Mouse (Mus musculus) hindbrain, embryonic 16.5 days (tissue): ENCODE measurements at regions not wholly inside any gene's neighbourhood (a gene's known extent, or its start where the extent isn't known, plus 50 kb on each side); places are given as distances from the start of the nearest gene placed in this dataset.

ENCODE experiments used
- ATAC-seq: fragments of 200-750 bp; cut with Nextera tagmentation; 2 replicates; pipeline ENCODE4 v1.8.0; 2017; ENCODE audit warnings: moderate TSS enrichment, moderate library complexity
- H3K27ac ChIP-seq: fragments of 300-500 bp; sonication (generic); 2 replicates; pipeline ENCODE4 v1.5.1; 2014; ENCODE audit warnings: low read depth, mild to moderate bottlenecking, control low read depth, low read length, moderate library complexity
- H3K27me3 ChIP-seq: fragments of 300-500 bp; sonication (generic); replicated peaks from 2 replicates; pipeline ENCODE4 v1.6.1; 2014; ENCODE audit warnings: low read length; ENCODE audit not compliant: control insufficient read depth, insufficient read depth
- H3K36me3 ChIP-seq: fragments of 300-500 bp; sonication (generic); 2 replicates; pipeline ENCODE4 v1.6.1; 2014; ENCODE audit warnings: mild to moderate bottlenecking, low read length, moderate library complexity, mixed read lengths; ENCODE audit not compliant: control insufficient read depth, insufficient read depth
- H3K4me1 ChIP-seq: fragments of 300-500 bp; sonication (generic); 2 replicates; pipeline ENCODE4 v1.6.1; 2014; ENCODE audit warnings: low read depth, low read length; ENCODE audit not compliant: control insufficient read depth, insufficient read depth
- H3K4me2 ChIP-seq: fragments of 300-500 bp; sonication (generic); 2 replicates; pipeline ENCODE4 v1.6.1; 2014; ENCODE audit warnings: mild to moderate bottlenecking, low read length, control low read depth, moderate library complexity
- H3K4me3 ChIP-seq: fragments of 300-500 bp; sonication (generic); 2 replicates; pipeline ENCODE4 v1.5.1; 2014; ENCODE audit warnings: mild to moderate bottlenecking, low read length, control low read depth, moderate library complexity
- H3K9ac ChIP-seq: fragments of 300-500 bp; sonication (generic); 2 replicates; pipeline ENCODE4 v1.6.1; 2014; ENCODE audit warnings: low read depth, mild to moderate bottlenecking, control low read depth, low read length, moderate library complexity
- H3K9me3 ChIP-seq: fragments of 300-500 bp; sonication (generic); 2 replicates; pipeline ENCODE4 v1.6.1; 2014; ENCODE audit warnings: mild to moderate bottlenecking, low read length, moderate library complexity; ENCODE audit not compliant: control insufficient read depth
- WGBS: fragments of 180-500 bp; shearing (Covaris S2); extraction: QIAGEN DNeasy Blood & Tissue Kit; methylation state at CpG from one replicate; pipeline ENCODE4 v1.1.7; 2014; 5-methylcytosine and 5-hydroxymethylcytosine counted together

DNA sequence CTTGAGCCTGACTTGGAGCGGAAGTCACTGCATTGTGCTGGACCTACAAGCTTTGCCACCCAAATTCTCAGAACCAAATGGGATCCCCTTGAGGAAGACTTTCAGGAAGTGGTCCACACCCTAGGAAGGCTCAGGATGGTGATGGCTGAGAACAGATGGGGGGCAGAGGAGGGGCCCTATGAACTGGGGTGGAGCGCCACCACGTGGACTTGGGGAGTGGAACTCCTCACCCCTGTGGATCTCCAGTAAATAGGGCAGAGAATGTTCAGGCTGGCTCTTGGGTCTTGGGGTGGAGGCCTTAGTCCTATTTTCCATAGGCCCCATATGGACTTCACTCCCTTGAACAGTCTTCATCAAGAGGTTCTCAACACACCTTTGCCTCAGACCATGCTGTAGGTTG is 260.6 kb downstream of the Dysf start:
- Histone ChIP-seq H3K9ac (no peak overlapping the region), H3K4me1 (peaks cover 9% of the 10 kb centered on the region), H3K4me2 (no peak overlapping the region), H3K27me3 (no peaks in the 10 kb centered on the region), H3K36me3 (no peaks in the 10 kb centered on the region), H3K27ac (no peak overlapping the region), H3K9me3 (no peaks in the 10 kb centered on the region), H3K4me3 (no peak overlapping the region)
- WGBS, result 68% methylated on average over 3 of the region's 3 CpGs
- ATAC-seq, result no peak

DNA sequence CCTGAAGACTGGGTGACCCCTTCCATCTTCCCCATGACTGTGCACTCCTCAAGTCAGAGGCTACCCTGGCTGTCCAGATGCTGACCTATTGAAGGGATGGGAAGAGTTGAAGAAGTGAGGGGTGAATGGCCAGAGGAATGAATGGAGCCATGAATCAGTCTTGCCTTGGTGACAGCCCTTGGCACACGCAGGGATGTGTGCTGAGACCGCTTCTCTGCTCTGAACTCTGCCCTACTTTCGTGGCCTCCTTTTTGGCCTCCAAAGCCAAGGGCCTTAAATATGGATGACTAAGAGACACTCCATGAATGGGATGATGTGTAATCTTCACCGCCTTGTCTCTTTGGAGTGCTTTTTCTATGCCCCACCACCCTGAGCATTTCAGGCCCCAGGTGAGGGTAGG is 259.7 kb downstream of the Dysf start:
- no peak overlapping the region for H3K9ac ChIP-seq
- no peak overlapping the region for H3K27ac ChIP-seq
- WGBS, result 98% methylated on average over 4 of the region's 4 CpGs
- H3K27me3 ChIP-seq, result no peaks in the 10 kb centered on the region
- ATAC-seq, result no peak
- peaks cover 8% of the 10 kb centered on the region for H3K4me1 ChIP-seq
- no peak overlapping the region for H3K4me2 ChIP-seq
- no peaks in the 10 kb centered on the region for H3K36me3 ChIP-seq
- H3K4me3 ChIP-seq, result no peak overlapping the region
- no peaks in the 10 kb centered on the region for H3K9me3 ChIP-seq

DNA sequence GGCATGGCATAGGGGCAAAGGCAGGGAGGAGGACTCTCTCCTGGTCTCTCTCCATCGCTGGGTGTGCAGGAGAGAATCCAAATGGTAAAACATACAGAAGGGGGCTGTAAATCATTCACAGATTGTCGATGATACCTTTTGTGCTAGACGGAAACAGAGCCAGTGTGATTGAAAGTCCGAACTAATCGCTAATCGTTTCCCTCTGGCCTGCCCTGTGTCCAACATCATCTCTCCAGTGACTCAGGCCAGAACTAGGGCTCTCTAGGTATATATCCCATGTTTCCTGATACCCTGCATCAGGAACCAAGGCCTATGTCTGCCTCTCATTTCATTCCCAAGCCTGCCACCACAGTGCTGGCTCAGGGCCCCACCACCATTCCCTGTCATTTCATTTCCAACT is 259.1 kb downstream of the Dysf start:
- 82% methylated on average over 6 of the region's 6 CpGs for WGBS
- Histone ChIP-seq H3K4me2 (no peak overlapping the region), H3K4me3 (no peak overlapping the region), H3K27me3 (no peaks in the 10 kb centered on the region), H3K36me3 (no peaks in the 10 kb centered on the region), H3K27ac (no peak overlapping the region), H3K4me1 (peaks cover 2% of the 10 kb centered on the region; the same call in 1 of the 2 replicates), H3K9me3 (no peaks in the 10 kb centered on the region), H3K9ac (no peak overlapping the region)
- ATAC-seq, result no peak

GRCm38 (mm10) chr6:84266736-84267135 is 258.3 kb downstream of the Dysf start:
- no peaks in the 10 kb centered on the region for H3K36me3 ChIP-seq
- H3K9me3 ChIP-seq, result no peaks in the 10 kb centered on the region
- no peak overlapping the region for H3K4me2 ChIP-seq
- H3K4me3 ChIP-seq, result no peak overlapping the region
- H3K4me1 ChIP-seq, result no peaks in the 10 kb centered on the region; the same call in 1 of the 2 replicates
- H3K27ac ChIP-seq, result no peak overlapping the region
- no peak overlapping the region for H3K9ac ChIP-seq
- 68% methylated on average over 13 of the region's 13 CpGs for WGBS
- ATAC-seq, result no peak
- no peaks in the 10 kb centered on the region for H3K27me3 ChIP-seq

DNA sequence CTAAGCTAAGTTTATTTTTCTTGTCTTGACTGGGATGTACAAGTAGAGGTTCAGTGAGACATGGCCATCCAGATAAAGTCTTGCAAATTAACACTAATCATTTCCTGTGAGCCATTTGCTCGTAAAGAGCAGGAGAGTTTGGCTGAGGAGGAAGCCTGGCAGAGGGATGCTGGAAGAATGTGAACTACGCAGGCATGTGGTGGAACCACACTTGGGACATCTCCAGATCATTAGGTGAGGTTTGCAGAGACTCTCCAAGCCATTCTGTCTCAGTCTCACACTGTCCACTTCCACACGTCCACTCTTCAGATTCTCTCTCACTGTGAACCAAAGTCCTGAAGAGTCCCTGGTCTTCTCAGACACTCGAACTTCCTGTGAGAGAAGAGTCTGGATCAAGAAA is 256.3 kb downstream of the Dysf start:
- H3K4me1 ChIP-seq, result no peaks in the 10 kb centered on the region
- ATAC-seq, result no peak
- no peaks in the 10 kb centered on the region for H3K36me3 ChIP-seq
- WGBS, result 77% methylated on average over 4 of the region's 4 CpGs
- no peak overlapping the region for H3K9ac ChIP-seq
- H3K4me3 ChIP-seq, result no peak overlapping the region
- no peaks in the 10 kb centered on the region for H3K9me3 ChIP-seq
- H3K4me2 ChIP-seq, result no peak overlapping the region
- no peak overlapping the region for H3K27ac ChIP-seq
- no peaks in the 10 kb centered on the region; the same call in 1 of the 2 replicates for H3K27me3 ChIP-seq

GRCm38 (mm10) chr6:84263686-84264085 is 255.3 kb downstream of the Dysf start:
- Histone ChIP-seq H3K4me1 (no peaks in the 10 kb centered on the region), H3K9me3 (no peaks in the 10 kb centered on the region), H3K9ac (no peak overlapping the region), H3K27ac (no peak overlapping the region), H3K36me3 (no peaks in the 10 kb centered on the region), H3K27me3 (no peaks in the 10 kb centered on the region; the same call in 1 of the 2 replicates), H3K4me3 (no peak overlapping the region), H3K4me2 (no peak overlapping the region)
- ATAC-seq, result no peak
- 59% methylated on average over 2 of the region's 2 CpGs for WGBS

GRCm38 (mm10) chr6:84262766-84263165 is 254.4 kb downstream of the Dysf start:
- H3K4me1 ChIP-seq, result no peaks in the 10 kb centered on the region
- H3K9me3 ChIP-seq, result no peaks in the 10 kb centered on the region
- H3K4me2 ChIP-seq, result no peak overlapping the region
- no peaks in the 10 kb centered on the region for H3K36me3 ChIP-seq
- no peaks in the 10 kb centered on the region; the same call in 1 of the 2 replicates for H3K27me3 ChIP-seq
- 62% methylated on average over 6 of the region's 6 CpGs for WGBS
- H3K4me3 ChIP-seq, result no peak overlapping the region
- no peak overlapping the region for H3K9ac ChIP-seq
- no peak overlapping the region for H3K27ac ChIP-seq
- no peak for ATAC-seq

DNA sequence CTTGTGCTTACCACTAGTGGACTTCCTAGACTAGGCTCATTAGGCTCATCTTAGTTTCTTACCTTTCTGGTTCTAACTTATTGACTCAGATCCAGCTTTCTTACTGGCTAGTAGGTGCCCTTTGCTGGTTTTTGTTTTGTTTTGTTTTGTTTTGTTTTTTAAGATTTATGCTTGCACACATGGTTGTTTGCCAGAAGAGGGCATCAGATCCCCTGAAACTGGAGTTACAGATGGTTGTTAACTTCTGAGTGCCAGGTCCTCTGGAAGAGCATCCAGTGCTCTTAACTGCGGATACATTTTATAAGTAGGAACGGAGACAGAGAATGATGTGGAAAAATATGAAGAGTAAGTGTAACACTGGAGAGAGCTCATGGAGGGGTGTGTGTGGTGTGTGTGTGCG is 253.1 kb downstream of the Dysf start:
- no peak for ATAC-seq
- H3K9ac ChIP-seq, result no peak overlapping the region
- no peaks in the 10 kb centered on the region for H3K4me1 ChIP-seq
- WGBS, result 91% methylated on average over 3 of the region's 3 CpGs
- no peaks in the 10 kb centered on the region; the same call in 1 of the 2 replicates for H3K27me3 ChIP-seq
- H3K4me2 ChIP-seq, result no peak overlapping the region
- H3K9me3 ChIP-seq, result no peaks in the 10 kb centered on the region
- no peak overlapping the region for H3K27ac ChIP-seq
- H3K4me3 ChIP-seq, result no peak overlapping the region
- no peaks in the 10 kb centered on the region for H3K36me3 ChIP-seq
